Mouse (Mus musculus): Measurements from ENCODE around the gene Gm42791.

The Gm42791 gene

DNA sequence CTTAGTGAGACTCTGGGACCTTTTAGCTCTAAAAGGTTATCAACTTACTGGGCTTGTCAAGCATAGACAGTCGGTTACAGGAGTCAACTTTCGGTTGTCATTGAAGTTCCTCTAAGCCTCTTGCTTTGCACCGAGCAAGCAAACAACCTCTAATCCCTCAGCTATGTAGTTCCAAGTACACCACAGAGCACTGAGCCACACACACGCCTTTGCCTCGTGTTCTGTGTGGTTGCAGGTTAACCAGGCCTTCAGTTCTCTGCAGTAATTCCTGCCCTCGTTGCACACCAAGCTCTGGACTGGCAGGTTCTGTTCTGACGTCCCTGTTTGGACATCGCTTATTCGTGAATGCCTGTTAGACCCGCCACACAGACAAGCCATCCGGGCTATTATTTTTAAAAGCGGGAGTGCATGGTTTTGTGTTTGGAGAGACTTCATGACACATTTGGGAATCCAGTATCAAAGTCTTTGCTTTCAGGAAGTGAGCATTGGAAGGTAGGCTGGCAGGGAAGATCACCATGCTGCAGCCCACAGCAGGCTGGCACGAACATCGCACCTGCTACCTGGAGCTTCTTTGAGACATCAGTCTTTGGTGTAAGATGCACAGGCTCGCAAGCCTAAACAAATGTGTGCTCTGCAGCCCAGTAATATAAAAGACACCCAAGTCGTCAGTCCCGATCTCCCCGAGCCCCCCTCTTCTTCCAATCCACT is 16.3 kb downstream of the Gm42791 start:
- no peak for DNase-seq (ENCODE audit: low spot score in 2 of 2)

DNA sequence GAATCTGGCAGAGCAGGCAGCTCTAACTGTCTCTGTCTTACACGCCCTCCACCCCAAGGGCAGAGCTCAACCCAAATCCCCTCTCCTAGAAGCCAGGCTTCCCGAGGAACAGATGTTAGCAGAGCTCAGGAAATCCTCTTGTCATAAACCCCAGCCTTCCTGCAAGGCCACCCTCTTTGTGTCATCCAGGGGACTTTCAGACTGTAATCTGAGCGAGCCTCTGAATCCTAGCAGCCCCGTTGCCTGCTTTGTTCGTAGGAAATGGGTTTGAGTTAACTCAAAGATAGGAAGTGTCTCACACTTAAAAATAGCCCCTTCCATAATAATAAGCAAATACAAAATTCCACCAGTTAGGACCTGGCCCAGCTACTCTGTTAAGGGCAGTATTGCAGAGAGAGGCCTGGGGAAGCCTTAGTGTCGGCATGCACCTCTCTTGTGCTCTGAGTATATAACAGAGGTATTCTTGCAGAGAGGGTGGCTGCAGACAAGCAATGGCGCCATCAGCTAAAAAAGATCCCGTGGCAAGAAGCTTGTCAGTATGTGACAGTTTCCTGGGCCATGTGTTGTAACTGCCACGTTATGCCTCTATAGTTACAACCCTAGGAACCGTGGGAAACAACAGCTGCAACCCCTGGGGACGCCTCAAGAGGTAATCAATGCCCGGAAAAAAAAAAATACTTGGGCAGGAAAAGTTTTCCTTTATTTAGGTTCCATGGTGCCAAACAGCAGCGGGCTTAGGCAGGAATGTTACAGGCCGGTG is 17.1 kb downstream of the Gm42791 start:
- DNase-seq (ENCODE audit: low spot score in 2 of 2): no peak

DNA sequence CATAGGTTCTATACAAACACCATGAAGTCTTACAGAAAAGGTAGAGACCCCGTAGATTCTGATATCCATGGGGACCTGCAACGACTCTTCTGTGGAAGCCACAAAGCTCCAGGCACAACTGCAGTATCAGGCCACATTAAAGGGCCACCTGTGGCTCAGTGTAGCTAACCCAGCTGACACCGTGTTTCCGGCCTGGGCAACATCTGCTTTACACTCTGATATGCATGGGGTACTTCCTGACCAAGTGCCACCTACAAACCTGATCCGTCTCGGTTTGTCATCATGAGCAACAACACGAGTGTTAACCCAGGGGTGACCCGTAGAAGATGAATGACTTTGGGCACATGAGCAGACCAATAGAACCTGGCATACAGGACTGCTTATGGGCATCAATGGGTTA is 18.1 kb downstream of the Gm42791 start:
- DNase-seq (ENCODE audit: low spot score in 2 of 2): no peak

DNA sequence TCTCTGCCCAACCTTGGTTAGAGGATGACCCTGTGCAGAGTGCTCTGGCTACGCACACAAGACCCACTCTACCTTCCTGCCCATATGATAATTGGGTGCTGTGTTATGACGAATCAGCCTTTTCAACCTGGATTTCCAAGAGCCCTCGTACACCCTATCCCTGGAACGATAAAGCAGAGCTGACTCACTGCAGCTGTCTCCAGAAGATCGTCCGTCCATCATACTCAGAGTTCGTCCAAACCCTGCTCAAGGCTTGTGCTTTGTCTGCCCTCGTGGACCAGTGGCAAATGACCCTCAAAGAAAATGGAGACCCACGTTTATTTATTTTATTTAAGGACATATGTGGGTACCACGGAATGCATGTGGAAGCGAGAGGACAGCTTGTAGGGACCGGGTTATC is 19.9 kb downstream of the Gm42791 start:
- DNase-seq (ENCODE audit: low spot score in 2 of 2): no peak

DNA sequence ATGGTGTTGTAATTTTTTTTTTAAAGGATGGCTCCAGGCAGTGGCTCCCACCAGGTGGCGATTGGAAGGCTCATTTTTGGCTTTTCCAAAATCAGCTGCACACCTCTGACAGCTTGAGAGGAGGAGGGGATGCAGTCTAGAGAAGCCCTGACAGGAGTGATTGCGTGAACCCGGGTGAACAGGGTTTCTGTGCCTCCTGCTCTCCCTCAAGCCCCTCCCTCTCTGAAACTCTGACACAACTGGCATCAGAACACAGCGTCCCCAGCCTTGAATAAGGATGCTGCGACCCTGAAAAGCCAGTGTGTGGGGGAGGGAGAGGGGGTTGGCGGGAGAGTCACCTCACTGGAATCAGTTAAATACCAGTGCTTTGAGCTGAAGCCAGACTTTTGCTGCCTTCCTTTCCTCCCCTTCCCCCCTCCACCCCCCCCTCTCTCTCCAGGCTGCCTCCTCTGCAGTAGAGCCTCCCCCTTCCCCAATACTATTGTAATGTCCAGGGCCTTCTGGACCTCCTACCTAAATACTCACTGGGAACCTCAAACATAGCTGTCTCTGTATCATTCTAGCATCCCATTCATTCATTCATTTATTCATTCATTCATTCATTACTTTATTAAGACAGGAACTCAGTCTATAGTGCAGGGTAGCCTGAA is 21.8 kb downstream of the Gm42791 start:
- DNase-seq (ENCODE audit: low spot score in 2 of 2): no peak

DNA sequence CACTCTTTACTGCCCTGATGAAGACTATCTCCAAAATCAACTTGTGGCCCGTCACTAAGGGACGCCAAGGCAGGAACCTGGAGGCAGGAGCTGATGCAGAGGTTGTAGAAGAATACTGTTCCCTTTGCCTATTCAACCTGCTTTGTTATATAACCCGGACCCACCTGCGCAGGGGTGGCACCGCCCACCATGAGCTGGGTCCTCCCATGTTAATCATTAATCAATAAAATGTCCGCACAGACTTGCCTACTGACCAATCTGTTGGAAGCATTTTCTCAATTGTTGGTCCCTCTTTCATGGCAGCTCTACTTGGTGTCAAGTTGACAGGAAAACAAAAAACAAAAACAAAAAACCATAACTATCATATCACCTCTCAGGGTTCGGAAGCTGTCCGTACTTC is 22.8 kb downstream of the Gm42791 start:
- no peak for DNase-seq (ENCODE audit: low spot score in 2 of 2)

DNA sequence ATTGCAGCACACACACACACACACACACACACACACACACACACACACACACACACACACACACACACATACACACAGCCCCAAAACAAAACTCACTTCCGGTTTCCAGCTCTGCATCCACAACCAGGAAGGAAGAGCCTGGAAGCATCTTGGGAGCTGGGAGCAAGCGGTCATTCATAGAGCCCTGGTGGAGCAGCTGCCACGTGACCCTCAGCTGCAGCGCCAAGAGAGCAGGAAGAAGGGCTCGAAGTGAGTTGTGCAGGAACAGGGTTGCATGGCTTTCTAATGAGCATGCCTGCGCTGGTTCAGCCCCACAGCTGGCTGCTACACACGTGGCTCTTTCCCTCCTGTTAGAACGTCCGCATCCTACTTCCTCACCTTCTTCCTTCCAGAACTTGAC is 25.3 kb downstream of the Gm42791 start:
- no peak for DNase-seq (ENCODE audit: low spot score in 2 of 2)

DNA sequence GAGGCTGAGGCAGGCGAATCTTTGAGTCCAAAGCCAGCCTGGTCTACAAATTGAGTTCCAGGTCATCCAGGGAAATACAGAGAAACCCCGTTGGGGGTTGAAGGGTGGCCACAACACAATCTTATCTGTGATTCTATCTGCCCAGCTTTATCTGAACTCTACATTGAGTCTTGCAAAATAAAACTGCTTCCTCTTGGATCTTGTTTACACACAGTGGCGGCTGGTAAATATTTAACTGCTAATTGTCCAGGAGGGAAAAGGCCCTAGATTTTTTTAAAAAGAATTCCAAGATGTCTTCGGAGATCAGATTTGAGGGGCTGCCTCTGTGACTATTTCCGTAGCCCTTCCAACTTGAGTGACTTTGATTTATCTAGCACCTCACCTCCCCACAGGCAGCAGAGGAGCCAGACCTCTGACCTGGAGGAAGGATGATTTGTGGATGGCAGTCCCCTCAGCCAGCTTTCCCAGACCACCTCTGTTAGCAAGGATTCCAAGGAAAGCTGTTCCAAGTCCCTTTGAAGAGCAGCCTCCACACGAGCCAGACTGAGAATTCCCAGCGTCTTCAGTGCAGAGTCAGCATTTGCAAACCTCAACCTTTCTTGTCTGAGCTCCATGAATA is 25.9 kb downstream of the Gm42791 start:
- DNase-seq (ENCODE audit: low spot score in 2 of 2): no peak

DNA sequence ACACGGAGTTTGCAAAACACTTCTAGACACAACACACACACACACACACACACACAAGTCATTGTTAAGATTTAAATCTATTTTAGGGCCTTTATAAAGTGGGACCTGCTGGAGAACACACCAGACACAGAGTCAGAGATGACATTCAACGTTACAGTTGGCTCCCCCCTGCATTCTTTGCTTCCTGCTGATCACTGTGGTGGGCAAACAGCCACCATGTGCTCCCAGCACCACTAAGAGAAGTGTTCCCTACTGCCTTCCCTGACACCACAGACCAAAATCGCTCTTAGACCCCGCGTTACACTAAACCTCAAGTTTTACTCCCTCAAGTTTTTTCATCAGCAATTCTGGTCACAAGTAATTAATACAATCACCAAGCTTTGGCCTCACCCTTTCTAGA is 26.8 kb downstream of the Gm42791 start:
- DNase-seq (ENCODE audit: low spot score in 2 of 2): no peak

DNA sequence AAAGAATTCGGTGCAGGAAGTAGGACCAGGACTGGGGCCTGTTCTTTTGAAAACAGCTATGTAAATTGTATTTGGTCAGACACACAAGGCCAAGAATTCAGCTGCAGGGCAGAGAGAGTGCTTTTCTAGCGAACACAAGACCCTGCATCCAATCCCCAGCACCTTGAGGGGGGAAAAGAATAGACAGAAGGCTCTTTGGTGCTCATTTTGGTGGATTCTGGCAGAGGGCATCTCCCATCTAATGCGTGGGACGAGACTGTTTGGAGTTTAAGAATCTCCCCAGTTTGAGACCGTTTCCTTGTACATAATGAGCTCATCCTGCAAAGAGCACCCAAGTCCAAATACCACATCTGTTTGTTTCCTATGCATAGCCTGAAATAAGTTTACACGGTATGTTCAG is 28.6 kb downstream of the Gm42791 start:
- no peak for DNase-seq (ENCODE audit: low spot score in 2 of 2)

DNA sequence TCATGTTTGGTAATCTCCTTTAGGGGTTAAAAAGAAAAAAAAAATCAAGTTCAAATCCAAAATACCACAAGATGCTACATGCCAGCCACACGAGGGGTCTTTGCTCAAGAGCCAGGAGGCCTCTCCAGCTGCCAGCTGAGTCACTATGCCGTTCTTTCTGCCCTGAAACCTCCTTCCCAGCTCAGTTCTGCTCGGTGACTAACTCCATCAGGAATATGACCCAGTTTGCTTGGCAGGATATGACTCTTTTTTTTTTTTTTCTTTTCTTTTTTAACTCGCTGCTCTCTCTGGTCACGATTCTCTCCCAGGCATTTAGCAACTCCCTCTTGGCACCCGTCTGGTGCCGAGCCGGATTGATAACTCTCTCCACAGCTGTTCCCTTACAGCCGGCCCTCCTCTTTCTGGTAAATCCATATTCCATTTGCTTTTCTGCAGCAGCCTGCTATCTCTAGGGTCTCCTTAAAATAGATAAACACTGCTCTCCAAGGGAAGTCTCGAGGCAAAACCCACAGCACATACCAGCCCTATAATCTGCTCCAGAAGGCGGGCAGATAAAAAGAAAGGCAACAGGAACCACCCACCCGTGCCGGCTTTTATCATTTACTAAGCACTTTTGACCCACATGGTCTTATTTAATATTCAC is 29.1 kb downstream of the Gm42791 start:
- peak; percentile 38 to 66 for DNase-seq (ENCODE audit: low spot score in 2 of 2)

DNA sequence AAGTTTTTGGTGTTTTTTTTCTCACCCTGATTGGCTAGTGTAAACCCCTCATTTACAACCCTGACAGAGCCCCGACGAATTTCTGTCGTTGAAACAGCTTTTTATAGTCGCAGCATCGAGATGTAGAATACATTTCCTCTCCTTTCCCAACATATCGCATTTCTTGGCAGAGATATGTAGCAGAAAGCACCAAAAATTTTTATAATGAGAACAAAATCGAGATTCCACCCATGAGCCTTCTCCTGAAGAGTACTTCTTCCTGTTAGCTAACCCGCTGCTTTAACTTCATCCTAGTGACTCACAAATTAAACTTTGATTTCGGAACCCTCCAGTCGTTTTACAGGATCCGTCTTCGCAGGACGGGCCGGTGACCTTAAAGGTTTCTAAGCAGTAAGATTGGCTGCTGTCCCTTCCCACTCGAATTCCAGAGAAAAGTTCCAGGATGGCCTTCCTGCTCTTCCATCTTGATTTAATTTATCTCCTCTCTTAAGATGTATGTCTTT is 29.8 kb downstream of the Gm42791 start:
- no peak for DNase-seq (ENCODE audit: low spot score in 2 of 2)

DNA sequence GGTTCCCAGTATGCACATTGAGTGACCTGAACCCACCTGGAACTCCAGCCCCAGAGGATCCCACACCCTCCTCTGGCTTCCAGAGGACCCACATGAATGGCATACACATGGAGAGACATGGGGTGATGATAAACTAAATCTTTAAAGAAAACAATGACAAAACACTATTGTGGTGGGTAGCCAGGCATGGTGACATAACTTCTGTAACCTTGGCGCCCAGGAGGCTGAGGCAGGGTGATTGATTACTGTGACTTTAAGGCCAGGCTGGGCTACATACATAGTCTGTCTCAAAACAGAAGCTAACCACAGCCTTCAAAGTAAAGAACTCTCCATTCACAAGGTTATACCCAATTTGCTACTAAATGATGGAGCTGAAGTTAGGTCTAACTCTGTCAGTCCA is 30.7 kb downstream of the Gm42791 start:
- DNase-seq (ENCODE audit: low spot score in 2 of 2): no peak

DNA sequence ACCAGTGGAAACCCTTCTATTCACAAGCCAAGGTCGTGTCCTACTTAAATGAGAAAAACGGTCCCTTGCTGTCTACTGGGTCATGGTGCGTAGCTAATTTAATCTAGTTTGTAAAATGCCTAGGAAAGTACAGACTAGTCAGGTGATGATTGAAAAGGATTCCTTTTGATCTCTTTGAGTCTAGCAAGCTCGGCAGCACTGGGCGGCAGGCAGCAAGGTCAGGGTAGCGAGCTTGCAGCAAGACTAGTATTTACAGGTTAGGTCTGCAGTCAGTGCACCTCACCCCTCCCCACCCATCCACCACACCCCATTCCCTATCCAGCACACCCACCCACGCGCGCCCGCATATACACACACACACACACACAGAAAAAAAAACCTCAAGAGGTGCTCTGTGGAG is 34.7 kb downstream of the Gm42791 start:
- no peak for DNase-seq (ENCODE audit: low spot score in 2 of 2)

DNA sequence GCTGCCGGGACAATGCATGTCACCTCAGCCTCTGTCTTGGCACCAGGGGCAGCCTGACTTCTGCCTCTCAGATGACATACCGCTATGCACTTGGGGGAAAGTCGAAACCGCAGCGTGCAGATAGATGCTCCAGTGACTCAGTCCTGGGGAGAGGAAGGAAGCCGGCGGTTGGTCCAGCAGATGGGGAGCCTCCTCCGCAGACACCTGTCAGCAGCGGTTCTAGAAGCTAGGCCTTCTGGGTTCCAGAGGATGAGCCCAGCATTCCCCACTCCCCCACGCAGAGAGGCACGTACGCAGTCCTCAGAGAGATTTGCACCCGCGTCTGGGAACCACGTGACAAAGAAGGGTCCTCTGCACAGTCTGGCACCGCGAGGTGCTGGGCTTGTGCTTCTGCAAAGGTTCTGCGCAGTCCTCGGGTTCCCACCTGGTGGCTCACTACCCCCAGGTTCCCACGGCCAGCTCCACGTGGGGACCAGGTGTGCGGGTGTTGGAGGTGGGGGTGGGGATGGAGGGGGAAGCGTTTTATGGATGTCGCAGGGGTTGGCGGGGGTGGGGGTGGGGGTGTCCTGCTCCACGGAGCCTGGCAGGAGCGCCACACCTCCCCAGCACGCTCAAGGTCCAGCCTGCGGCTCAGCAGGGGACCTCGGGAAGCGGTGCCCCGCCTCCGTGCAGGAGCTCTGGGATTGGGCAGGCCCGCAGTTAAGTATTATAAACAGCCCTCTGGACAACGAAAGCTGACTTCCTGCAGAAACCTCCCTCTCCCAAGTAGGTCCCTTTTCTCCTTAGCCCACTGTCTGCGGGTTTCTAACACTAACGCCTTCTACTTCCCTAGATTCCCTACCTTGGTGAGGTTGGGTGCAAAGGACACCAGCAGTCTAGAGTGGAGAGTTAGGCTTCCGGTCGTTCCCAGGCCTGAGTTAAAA is 35.6 kb downstream of the Gm42791 start:
- DNase-seq (ENCODE audit: low spot score in 2 of 2): peak in 1 of 2 experiments; percentile 48

DNA sequence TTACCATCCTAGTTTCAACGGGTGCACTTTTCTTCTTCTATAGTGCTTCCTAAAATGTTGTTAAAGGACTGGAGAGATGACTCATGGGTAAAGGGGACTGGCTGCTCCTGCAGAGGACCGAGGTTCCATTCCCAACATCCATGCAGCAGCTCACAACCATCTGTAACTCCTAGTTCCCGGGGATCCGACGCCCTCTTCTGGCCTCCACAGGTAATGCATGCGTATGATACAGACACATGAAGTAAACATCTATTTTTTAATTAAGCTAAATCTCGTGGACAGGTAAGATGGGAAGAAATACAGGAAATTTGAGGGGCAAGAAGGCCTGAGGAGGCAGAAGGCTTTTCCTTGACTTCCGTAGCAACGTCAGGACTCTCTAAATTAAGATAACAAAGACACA is 36.6 kb downstream of the Gm42791 start:
- DNase-seq (ENCODE audit: low spot score in 2 of 2): no peak

DNA sequence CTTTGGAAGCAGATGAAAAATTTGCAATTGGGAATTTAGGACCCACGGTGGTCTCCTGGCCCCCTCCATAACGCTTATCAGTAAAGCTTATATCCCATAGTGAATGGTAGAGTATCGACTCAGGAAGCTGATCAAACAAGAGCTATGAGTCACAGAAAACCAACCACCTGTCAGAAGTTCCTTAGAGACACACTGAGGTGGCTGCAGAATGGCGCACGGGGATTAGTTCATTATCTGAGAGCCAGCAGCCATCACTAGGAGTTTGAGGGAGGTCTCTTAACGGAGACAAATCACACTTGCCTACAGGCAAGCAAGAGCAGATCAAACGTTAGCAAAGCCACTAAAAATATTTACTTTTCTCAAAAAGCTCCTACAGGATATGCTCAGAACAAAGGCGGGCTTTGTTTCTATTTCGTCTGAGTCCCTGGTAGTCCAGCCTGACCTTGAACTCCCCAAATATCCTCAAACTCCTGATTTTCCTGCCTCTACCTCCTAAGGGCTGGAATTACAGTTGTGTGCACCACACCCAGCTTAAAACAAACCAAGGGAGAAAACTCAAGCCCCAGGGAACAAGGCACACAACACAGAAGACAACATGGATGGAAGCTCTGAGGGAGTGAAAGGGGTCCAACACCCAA is 37.9 kb downstream of the Gm42791 start:
- DNase-seq (ENCODE audit: low spot score in 2 of 2): no peak

DNA sequence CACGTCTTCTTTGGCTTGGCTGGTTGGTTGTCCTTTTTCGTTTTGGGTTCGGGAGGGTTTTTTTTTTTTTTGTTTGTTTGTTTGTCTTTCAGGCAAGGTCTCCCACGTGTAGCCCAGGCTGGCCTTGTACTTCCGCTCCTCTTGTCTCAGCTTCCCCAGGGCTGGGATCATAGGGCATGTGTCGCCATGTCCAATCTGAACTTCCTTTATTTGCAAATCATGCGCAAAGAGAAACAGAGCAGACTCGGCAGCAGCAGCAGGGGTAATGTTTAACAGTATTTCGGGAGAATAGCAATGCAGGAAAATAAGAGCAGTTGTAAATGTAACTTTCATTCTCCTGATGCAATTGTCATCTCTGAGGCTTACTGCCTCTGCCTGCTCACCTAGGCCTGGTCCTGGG is 38.9 kb downstream of the Gm42791 start:
- no peak for DNase-seq (ENCODE audit: low spot score in 2 of 2)

DNA sequence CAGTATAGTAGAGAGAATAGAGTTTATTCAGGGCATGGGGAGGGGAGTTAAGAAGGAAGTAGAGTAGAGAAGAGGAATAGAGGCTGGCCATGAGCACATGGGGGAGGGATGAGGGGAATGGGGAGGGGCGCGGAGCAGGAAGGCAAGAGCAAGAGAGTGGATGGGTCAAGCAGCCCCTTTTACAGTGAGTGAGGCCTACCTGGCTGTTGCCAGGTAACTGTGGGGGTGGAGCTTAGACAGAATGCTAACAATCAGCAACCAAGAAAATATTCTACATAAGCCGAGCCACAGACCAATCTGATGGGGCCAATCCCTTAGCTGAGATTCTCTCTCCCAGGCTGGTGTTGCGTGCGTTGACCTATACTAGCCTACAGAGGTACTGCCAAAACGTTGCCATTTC is 39.4 kb downstream of the Gm42791 start:
- DNase-seq (ENCODE audit: low spot score in 2 of 2): no peak

Measured in urinary bladder, postnatal 36 days (tissue).